Mouse (Mus musculus): ENCODE data around the gene Mllt3. TPM values are rescaled to one million over a fixed set of nuclear protein-coding genes. Genes with fewer than 3 reads are reported as not detected.
A peak's percentile ranks its signal among the peaks of the same experiment; 100 is the strongest.

The Mllt3 gene
- total and polyA plus RNA-seq, 2 experiments from 2014 or later = 5.1 to 13.5 TPM

DNA sequence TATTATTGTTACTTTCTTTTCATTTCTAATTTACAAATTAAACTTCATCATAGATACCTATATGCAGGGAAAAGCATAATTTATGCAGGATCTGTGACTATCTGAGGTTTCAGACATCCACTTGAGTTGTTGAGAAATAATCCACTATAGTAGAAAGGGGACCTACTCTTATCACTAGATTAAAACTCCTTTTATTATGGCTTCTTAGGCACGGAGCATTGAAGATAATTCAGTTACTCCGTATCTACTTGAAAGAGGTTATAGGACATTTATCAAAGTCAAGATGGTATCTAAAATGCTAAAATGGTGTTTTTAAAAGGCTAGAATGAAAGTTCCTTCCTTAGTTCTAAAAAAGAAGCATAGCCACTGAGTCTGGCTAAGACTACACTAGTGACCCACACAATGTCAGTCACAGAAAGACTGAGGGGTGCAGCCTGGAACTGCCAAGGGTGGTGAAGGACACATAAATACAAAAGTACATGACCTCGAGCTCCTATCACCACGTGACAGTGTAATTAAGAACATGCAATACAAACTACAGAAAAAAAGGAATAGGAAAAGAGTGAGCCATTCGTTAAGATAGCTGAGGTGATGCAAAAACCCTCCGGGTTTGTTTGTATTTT, 127.9 kb downstream of the Mllt3 start:
- 47% methylated on average over 6 of the region's 6 CpGs for WGBS
- Histone ChIP-seq H3K4me2 (ENCODE audit: low read depth, low read length) (no peak overlapping the region), H3K4me1 (ENCODE audit: control insufficient read depth, insufficient read depth) (no peaks in the 10 kb centered on the region; the same call in 1 of the 2 replicates), H3K27me3 (ENCODE audit: control insufficient read depth, insufficient read depth, low read length) (no peaks in the 10 kb centered on the region), H3K9me3 (replicated peaks; ENCODE audit: control insufficient read depth, low read length) (no peaks in the 10 kb centered on the region), H3K36me3 (replicated peaks; ENCODE audit: control insufficient read depth, insufficient read depth, low read length) (no peaks in the 10 kb centered on the region), H3K9ac (replicated peaks; ENCODE audit: low read depth, low read length) (no peak overlapping the region), H3K4me3 (ENCODE audit: low read depth, low read length) (no peak overlapping the region), H3K27ac (ENCODE audit: low read depth) (no peak overlapping the region)
- ATAC-seq (ENCODE audit: insufficient read depth, low read depth) (no peak), DNase-seq (ENCODE audit: low spot score) (no peak)
- TF ChIP-seq EP300 (IDR thresholded peaks at IDR 0.05; ENCODE audit: low read depth) (no peak), CTCF (IDR thresholded peaks at IDR 0.05; ENCODE audit: low read depth) (no peak)

DNA sequence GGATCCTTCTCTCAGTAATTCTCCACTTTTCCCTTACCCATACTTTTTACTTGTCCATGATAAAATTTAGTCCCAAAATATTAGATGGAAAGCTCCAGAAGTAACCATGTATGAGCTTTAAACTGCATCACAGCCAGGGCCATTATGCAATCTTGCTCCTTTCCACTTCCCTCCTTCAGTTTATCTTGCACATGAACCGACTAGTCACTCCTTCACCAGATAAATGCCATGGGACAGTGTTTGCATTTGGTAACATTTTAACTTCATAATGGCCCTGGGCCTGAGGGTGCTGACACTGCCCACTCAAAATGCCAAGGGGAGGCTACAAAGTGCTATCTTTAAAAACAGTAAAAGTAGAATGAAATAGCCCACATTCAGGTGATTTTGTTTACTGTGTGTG, 128.4 kb downstream of the Mllt3 start:
- H3K9me3 ChIP-seq (replicated peaks; ENCODE audit: control insufficient read depth, low read length) = no peaks in the 10 kb centered on the region
- H3K36me3 ChIP-seq (replicated peaks; ENCODE audit: control insufficient read depth, insufficient read depth, low read length) = no peaks in the 10 kb centered on the region
- H3K27ac ChIP-seq (ENCODE audit: low read depth) = no peak overlapping the region
- no peak overlapping the region for H3K4me3 ChIP-seq (ENCODE audit: low read depth, low read length)
- no peak for ATAC-seq (ENCODE audit: insufficient read depth, low read depth)
- no peak for TF ChIP-seq EP300 (IDR thresholded peaks at IDR 0.05; ENCODE audit: low read depth)
- TF ChIP-seq CTCF (IDR thresholded peaks at IDR 0.05; ENCODE audit: low read depth) = no peak
- no peak overlapping the region for H3K4me2 ChIP-seq (ENCODE audit: low read depth, low read length)
- no peak for DNase-seq (ENCODE audit: low spot score)
- H3K27me3 ChIP-seq (ENCODE audit: control insufficient read depth, insufficient read depth, low read length) = no peaks in the 10 kb centered on the region
- H3K4me1 ChIP-seq (ENCODE audit: control insufficient read depth, insufficient read depth) = no peaks in the 10 kb centered on the region; the same call in 1 of the 2 replicates
- H3K9ac ChIP-seq (replicated peaks; ENCODE audit: low read depth, low read length) = no peak overlapping the region
- WGBS = 14% methylated on average over 1 of the region's 1 CpGs

DNA sequence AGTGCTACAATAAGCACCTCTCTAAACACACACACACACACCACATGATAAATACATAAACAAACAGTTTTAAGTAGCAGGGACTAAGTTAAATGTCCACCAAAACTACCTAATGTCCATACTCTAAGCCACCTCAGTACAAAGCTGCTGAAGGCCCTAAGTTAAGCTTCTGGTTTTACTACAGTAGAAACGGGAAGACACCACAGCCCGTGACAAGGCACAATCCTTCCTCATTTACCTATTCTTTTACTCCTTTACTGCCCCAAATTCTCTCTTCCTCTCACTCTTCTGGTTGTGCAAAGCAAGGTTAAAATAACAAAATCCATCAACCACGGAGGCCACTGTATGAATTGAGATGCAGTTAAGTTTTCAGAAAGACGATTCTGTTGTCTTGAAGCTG, 130.6 kb downstream of the Mllt3 start:
- Histone ChIP-seq H3K9ac (replicated peaks; ENCODE audit: low read depth, low read length) (no peak overlapping the region), H3K4me1 (ENCODE audit: control insufficient read depth, insufficient read depth) (no peaks in the 10 kb centered on the region; the same call in 1 of the 2 replicates), H3K4me3 (ENCODE audit: low read depth, low read length) (no peak overlapping the region), H3K27ac (ENCODE audit: low read depth) (no peak overlapping the region), H3K36me3 (replicated peaks; ENCODE audit: control insufficient read depth, insufficient read depth, low read length) (no peaks in the 10 kb centered on the region), H3K4me2 (ENCODE audit: low read depth, low read length) (no peak overlapping the region), H3K9me3 (replicated peaks; ENCODE audit: control insufficient read depth, low read length) (no peaks in the 10 kb centered on the region), H3K27me3 (ENCODE audit: control insufficient read depth, insufficient read depth, low read length) (no peaks in the 10 kb centered on the region)
- WGBS = 90% methylated on average over 4 of the region's 4 CpGs
- DNase-seq (ENCODE audit: low spot score) = no peak
- ATAC-seq (ENCODE audit: insufficient read depth, low read depth) = no peak
- TF ChIP-seq CTCF (IDR thresholded peaks at IDR 0.05; ENCODE audit: low read depth) (no peak), EP300 (IDR thresholded peaks at IDR 0.05; ENCODE audit: low read depth) (no peak)

DNA sequence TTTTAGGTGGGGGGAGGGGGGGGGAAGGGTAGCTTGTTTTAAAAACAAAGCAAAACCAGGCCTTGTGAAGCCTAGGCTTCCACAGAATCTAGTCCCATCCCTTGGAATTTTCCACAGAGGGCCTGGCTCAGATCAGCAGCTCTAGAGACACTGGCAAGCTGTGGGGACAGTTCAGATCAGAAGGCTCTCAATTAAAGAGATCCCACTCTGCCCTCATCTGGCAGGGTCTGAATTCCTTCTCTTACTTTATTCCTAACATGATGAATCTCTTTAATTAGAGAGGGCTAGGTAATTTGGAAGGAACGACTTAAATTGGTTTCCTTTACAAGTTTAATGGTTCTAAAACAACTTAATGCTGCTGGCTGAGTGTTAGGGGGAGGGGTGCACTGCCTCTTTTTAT, 132.0 kb downstream of the Mllt3 start:
- ATAC-seq (ENCODE audit: insufficient read depth, low read depth) (peak; percentile 41; the same call in 1 of the 2 replicates), DNase-seq (ENCODE audit: low spot score) (peak; percentile 31)
- H3K36me3 ChIP-seq (replicated peaks; ENCODE audit: control insufficient read depth, insufficient read depth, low read length) = no peaks in the 10 kb centered on the region
- no peak overlapping the region for H3K27ac ChIP-seq (ENCODE audit: low read depth)
- H3K27me3 ChIP-seq (ENCODE audit: control insufficient read depth, insufficient read depth, low read length) = no peaks in the 10 kb centered on the region
- no peak overlapping the region for H3K4me2 ChIP-seq (ENCODE audit: low read depth, low read length)
- TF ChIP-seq CTCF (IDR thresholded peaks at IDR 0.05; ENCODE audit: low read depth) (peak; percentile 27), EP300 (IDR thresholded peaks at IDR 0.05; ENCODE audit: low read depth) (no peak)
- H3K9ac ChIP-seq (replicated peaks; ENCODE audit: low read depth, low read length) = no peak overlapping the region
- H3K9me3 ChIP-seq (replicated peaks; ENCODE audit: control insufficient read depth, low read length) = no peaks in the 10 kb centered on the region
- H3K4me3 ChIP-seq (ENCODE audit: low read depth, low read length) = no peak overlapping the region
- H3K4me1 ChIP-seq (ENCODE audit: control insufficient read depth, insufficient read depth) = no peaks in the 10 kb centered on the region; the same call in 1 of the 2 replicates
- WGBS = 44% methylated on average over 1 of the region's 1 CpGs

- H3K27ac ChIP-seq (ENCODE audit: low read depth) = no peak overlapping the region
- no peaks in the 10 kb centered on the region for H3K36me3 ChIP-seq (replicated peaks; ENCODE audit: control insufficient read depth, insufficient read depth, low read length)
- 80% methylated on average over 3 of the region's 3 CpGs for WGBS
- H3K9me3 ChIP-seq (replicated peaks; ENCODE audit: control insufficient read depth, low read length) = no peaks in the 10 kb centered on the region
- DNase-seq (ENCODE audit: low spot score) (no peak), ATAC-seq (ENCODE audit: insufficient read depth, low read depth) (no peak)
- H3K4me2 ChIP-seq (ENCODE audit: low read depth, low read length) = no peak overlapping the region
- H3K27me3 ChIP-seq (ENCODE audit: control insufficient read depth, insufficient read depth, low read length) = no peaks in the 10 kb centered on the region
- no peak for TF ChIP-seq CTCF (IDR thresholded peaks at IDR 0.05; ENCODE audit: low read depth)
- H3K4me1 ChIP-seq (ENCODE audit: control insufficient read depth, insufficient read depth) = no peaks in the 10 kb centered on the region
- no peak overlapping the region for H3K4me3 ChIP-seq (ENCODE audit: low read depth, low read length)
- no peak overlapping the region for H3K9ac ChIP-seq (replicated peaks; ENCODE audit: low read depth, low read length)
Measured at GRCm38 (mm10) chr4:87893498-87893897, 139.7 kb downstream of the Mllt3 start.

- Histone ChIP-seq H3K27me3 (ENCODE audit: control insufficient read depth, insufficient read depth, low read length) (no peaks in the 10 kb centered on the region), H3K9me3 (replicated peaks; ENCODE audit: control insufficient read depth, low read length) (no peaks in the 10 kb centered on the region), H3K36me3 (replicated peaks; ENCODE audit: control insufficient read depth, insufficient read depth, low read length) (no peaks in the 10 kb centered on the region), H3K4me3 (ENCODE audit: low read depth, low read length) (no peak overlapping the region), H3K4me2 (ENCODE audit: low read depth, low read length) (no peak overlapping the region), H3K9ac (replicated peaks; ENCODE audit: low read depth, low read length) (no peak overlapping the region), H3K4me1 (ENCODE audit: control insufficient read depth, insufficient read depth) (no peaks in the 10 kb centered on the region), H3K27ac (ENCODE audit: low read depth) (no peak overlapping the region)
- 91% methylated on average over 4 of the region's 4 CpGs for WGBS
- no peak for TF ChIP-seq CTCF (IDR thresholded peaks at IDR 0.05; ENCODE audit: low read depth)
- TF ChIP-seq EP300 (IDR thresholded peaks at IDR 0.05; ENCODE audit: low read depth) = no peak
- DNase-seq (ENCODE audit: low spot score) = no peak
- ATAC-seq (ENCODE audit: insufficient read depth, low read depth) = no peak
Measured at GRCm38 (mm10) chr4:87893012-87893411, 140.2 kb downstream of the Mllt3 start.

Data from heart, postnatal 0 days (tissue).